Mouse (Mus musculus): ENCODE data around the gene Gm12886. TPM values are rescaled to one million over a fixed set of nuclear protein-coding genes. Genes with fewer than 3 reads are reported as not detected.

Gm12886 gene
- not detected in 2 replicates for total RNA-seq (2017)

DNA sequence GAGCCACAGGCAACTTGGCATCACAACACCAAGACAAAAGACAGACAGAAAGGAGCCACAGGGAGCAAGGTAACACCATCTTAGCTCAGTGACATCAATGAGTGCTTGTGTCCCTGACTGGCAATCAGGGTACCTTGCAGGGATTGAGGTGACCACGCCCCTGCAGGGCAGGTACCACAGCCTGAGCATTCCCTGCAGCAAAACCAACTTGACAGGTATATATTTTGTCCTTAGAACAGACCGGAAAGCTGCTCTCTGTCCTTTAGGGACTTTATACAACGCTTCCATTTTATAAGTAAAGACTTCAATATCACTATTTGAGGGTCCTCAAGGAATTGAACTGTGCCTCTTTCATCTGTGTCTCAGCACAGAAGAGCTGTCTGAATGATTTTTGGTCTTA lies at the start of gene Gm12886:
Gene Gm12886, minus strand, starts transcription at position 101 of the 400 bp plus-strand sequence.
- no peak for ATAC-seq (replicated peaks in 1 of 2; ENCODE audit: insufficient read depth in 1 of 2, low FRiP score in 2 of 2, low TSS enrichment in 1 of 2, low read depth in 1 of 2, poor library complexity in 2 of 2, severe bottlenecking in 2 of 2)

Other genes with a start within 250 kb of the Gm12886 start
- gene Rlf, start 208.0 kb downstream of the Gm12886 start, total RNA-seq (2017) = 45.5 and 45.9 TPM in 2 replicates
- not detected in 2 replicates for gene Gm12888, start 98.2 kb downstream of the Gm12886 start, total RNA-seq (2017)
- not detected in 2 replicates for gene Gm12887, start 199.0 kb upstream of the Gm12886 start, total RNA-seq (2017)